Mouse (Mus musculus) ZHBTc4 (cell line): Measurements from ENCODE around the gene Sept6.
A peak's percentile ranks its signal among the peaks of the same experiment; 100 is the strongest.

Experiments used
- DNase-seq: peaks from one replicate; pipeline ENCODE4 v3.0.0-alpha.2; 2011; ENCODE audit warnings: low read depth, low spot score

Gene Sept6

DNA sequence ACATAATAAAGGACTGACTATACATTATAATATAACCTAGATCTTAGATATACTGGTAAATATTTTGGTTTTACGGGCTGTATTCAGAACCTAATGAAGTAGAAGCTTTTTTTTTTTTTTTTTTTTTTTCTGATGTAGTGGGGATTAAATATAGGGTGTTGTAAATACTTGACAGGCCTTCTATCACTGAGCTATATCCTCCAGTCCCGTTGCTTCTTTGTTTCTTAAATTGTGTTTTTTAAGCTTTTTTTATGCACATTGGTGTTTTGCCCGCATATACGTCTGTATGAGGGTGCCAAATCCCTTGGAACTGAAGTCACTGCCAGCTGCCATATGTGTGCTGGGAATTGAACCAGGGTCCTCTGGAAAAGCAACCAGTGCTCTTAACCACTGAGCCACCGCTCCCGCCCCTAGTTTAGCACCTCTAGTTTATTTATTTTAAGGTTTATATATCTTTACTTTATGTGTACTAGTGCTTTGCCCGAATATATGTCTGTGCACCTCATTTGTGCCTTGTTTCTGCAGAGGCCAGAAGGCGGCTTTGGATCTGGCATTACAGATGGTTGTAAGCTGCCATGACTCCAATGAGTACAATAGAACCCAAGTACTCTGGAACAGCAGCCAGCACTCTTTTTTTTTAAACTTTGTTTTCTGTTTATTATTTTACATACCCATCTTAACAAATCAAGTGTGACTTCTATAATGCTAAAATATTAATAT lies 126.8 kb downstream of the Sept6 start:
- DNase-seq, result peak; percentile 3

- peak; percentile 91 for DNase-seq
Measured at GRCm38 (mm10) chrX:36863766-36864608, 127.6 kb downstream of the Sept6 start.
